Mouse (Mus musculus) brain, embryonic 14.5 days (tissue): ENCODE data around the gene Igdcc4.

Experiments used
- CTCF ChIP-seq: fragments of 200-500 bp; IDR thresholded peaks from 2 replicates; pipeline ENCODE4 v1.5.1; 2012; ENCODE audit warnings: inconsistent platforms, mild to moderate bottlenecking, moderate library complexity, borderline replicate concordance; ENCODE audit not compliant: insufficient read depth, insufficient read length; ENCODE audit errors: extremely low read depth
- POLR2A ChIP-seq: fragments of 200-500 bp; IDR thresholded peaks from 2 replicates; pipeline ENCODE4 v1.6.1; 2012; ENCODE audit warnings: mild to moderate bottlenecking, inconsistent platforms, borderline replicate concordance; ENCODE audit not compliant: poor library complexity, insufficient read depth, insufficient read length, severe bottlenecking; ENCODE audit errors: extremely low read depth

DNA sequence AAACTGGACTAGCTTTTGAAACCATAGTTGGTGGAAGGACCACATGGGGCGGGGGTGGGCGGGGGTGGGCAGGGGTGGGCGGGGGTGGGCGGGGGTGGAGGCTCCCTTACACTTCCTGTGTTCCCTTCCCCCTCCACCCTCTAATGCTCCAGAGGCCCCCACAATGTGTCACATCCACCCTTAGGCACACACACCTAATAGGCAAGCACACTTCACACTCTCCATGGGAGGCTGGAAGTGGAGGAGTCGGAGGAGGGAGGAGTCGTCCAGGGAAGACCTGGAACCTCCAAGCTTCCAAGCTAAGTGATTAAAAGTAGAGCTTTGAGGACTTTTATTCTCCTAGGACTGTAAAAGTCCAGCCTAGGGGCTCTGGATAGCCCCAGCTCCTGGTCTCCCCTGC lies 67.2 kb downstream of the Igdcc4 start:
- TF ChIP-seq POLR2A (no peak), CTCF (no peak)
